Mouse (Mus musculus) cerebellum, adult 2 months (tissue): ENCODE data around the gene Rpp40. TPM values are rescaled to one million over a fixed set of nuclear protein-coding genes. Genes with fewer than 3 reads are reported as not detected.

Experiments
- DNase-seq, 2 experiments: peaks; one replicate each; pipeline ENCODE4 v3.0.0; 2021
- H3K27ac ChIP-seq: fragments of 200-500 bp; 2 replicates; pipeline ENCODE4 v1.5.1; 2012; ENCODE audit warnings: low read length, control low read depth, inconsistent platforms; ENCODE audit not compliant: insufficient read depth
- H3K27me3 ChIP-seq: fragments of 200-500 bp; 2 replicates; pipeline ENCODE4 v1.6.1; 2012; ENCODE audit warnings: inconsistent platforms, mild to moderate bottlenecking, low read length, moderate library complexity; ENCODE audit not compliant: control insufficient read depth, insufficient read depth
- H3K4me1 ChIP-seq: fragments of 200-500 bp; 2 replicates; pipeline ENCODE4 v1.6.1; 2011; ENCODE audit warnings: low read length; ENCODE audit not compliant: control insufficient read depth, insufficient read depth
- H3K4me3 ChIP-seq: fragments of 200-500 bp; replicated peaks from 2 replicates; pipeline ENCODE3; 2011; ENCODE audit warnings: mild to moderate bottlenecking, low read depth, low read length, control low read depth; ENCODE audit not compliant: insufficient read depth
- CTCF ChIP-seq: fragments of 200-500 bp; IDR thresholded peaks from 2 replicates; pipeline ENCODE4 v1.5.1; 2011; ENCODE audit warnings: low read depth, mild to moderate bottlenecking, control low read depth, low read length, moderate library complexity, borderline replicate concordance; ENCODE audit not compliant: insufficient read depth
- POLR2A ChIP-seq: fragments of 200-500 bp; IDR thresholded peaks from 2 replicates; pipeline ENCODE4 v1.6.1; 2011; ENCODE audit warnings: low read length, control low read depth, borderline replicate concordance; ENCODE audit not compliant: insufficient read depth
- WGBS: fragments of 180-500 bp; shearing (Covaris S2); methylation state at CpG from one replicate; pipeline ENCODE4 v1.1.7; 2018; 5-methylcytosine and 5-hydroxymethylcytosine counted together
- polyA plus RNA-seq: library from polyadenylated mRNA; depleted of rRNA; stranded (reverse); fragments of >200 nt; gene quantifications from 2 replicates; pipeline ENCODE4 v1.2.3, GENCODE M21; 2012

Gene Rpp40
- polyA plus RNA-seq, 1 experiment = 3.5 TPM

GRCm38 (mm10) chr13:35875396-35875795 is 30.8 kb downstream of the Rpp40 start:
- no peak for DNase-seq
- Histone ChIP-seq H3K4me3 (no peak overlapping the region), H3K4me1 (no peaks in the 10 kb centered on the region; the same call in 1 of the 2 replicates), H3K27ac (no peak overlapping the region), H3K27me3 (no peaks in the 10 kb centered on the region)
- TF ChIP-seq POLR2A = no peak
- 95% methylated on average over 5 of the region's 5 CpGs for WGBS

DNA sequence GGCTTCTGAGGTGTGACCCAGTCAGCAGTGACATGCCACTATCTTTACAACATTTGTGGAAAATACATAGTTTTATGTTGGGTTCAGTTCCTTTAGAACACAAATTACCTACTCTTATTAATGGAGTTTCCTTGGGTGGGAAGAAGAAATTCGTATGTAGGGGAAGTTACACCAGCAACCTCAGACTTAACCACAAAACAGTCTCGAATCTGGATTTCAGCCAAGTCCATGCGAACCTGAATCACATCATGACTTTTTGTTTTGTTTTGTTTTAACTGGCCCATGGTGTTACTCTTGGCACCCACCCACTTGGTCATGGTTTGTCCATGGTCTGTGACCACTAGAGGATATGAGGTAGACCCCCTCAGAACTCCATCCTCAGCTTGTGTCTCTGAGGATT is 35.1 kb downstream of the Rpp40 start:
- WGBS = 67% methylated on average over 3 of the region's 3 CpGs
- Histone ChIP-seq H3K27ac (no peak overlapping the region), H3K4me1 (no peaks in the 10 kb centered on the region; the same call in 1 of the 2 replicates), H3K4me3 (no peak overlapping the region), H3K27me3 (no peaks in the 10 kb centered on the region)
- no peak for TF ChIP-seq POLR2A
- DNase-seq = no peak

GRCm38 (mm10) chr13:35870659-35871058 is 35.5 kb downstream of the Rpp40 start:
- TF ChIP-seq CTCF = no peak
- TF ChIP-seq POLR2A = no peak
- no peak overlapping the region for H3K27ac ChIP-seq
- 81% methylated on average over 8 of the region's 8 CpGs for WGBS
- H3K4me3 ChIP-seq = no peak overlapping the region
- no peaks in the 10 kb centered on the region; the same call in 1 of the 2 replicates for H3K4me1 ChIP-seq
- no peak for DNase-seq
- H3K27me3 ChIP-seq = no peaks in the 10 kb centered on the region

GRCm38 (mm10) chr13:35860916-35861315 is 45.2 kb downstream of the Rpp40 start:
- no peaks in the 10 kb centered on the region; the same call in 1 of the 2 replicates for H3K4me1 ChIP-seq
- H3K27me3 ChIP-seq = no peaks in the 10 kb centered on the region
- peak; percentile 50 to 69 for DNase-seq
- no peak overlapping the region for H3K27ac ChIP-seq
- no peak overlapping the region for H3K4me3 ChIP-seq
- TF ChIP-seq CTCF = no peak
- no peak for TF ChIP-seq POLR2A
- 12% methylated on average over 8 of the region's 8 CpGs for WGBS

GRCm38 (mm10) chr13:35857486-35857885 is 48.7 kb downstream of the Rpp40 start:
- Histone ChIP-seq H3K27ac (no peak overlapping the region), H3K27me3 (no peaks in the 10 kb centered on the region), H3K4me1 (no peaks in the 10 kb centered on the region; the same call in 1 of the 2 replicates), H3K4me3 (no peak overlapping the region)
- 79% methylated on average over 7 of the region's 7 CpGs for WGBS
- DNase-seq = no peak
- no peak for TF ChIP-seq CTCF
- TF ChIP-seq POLR2A = no peak

DNA sequence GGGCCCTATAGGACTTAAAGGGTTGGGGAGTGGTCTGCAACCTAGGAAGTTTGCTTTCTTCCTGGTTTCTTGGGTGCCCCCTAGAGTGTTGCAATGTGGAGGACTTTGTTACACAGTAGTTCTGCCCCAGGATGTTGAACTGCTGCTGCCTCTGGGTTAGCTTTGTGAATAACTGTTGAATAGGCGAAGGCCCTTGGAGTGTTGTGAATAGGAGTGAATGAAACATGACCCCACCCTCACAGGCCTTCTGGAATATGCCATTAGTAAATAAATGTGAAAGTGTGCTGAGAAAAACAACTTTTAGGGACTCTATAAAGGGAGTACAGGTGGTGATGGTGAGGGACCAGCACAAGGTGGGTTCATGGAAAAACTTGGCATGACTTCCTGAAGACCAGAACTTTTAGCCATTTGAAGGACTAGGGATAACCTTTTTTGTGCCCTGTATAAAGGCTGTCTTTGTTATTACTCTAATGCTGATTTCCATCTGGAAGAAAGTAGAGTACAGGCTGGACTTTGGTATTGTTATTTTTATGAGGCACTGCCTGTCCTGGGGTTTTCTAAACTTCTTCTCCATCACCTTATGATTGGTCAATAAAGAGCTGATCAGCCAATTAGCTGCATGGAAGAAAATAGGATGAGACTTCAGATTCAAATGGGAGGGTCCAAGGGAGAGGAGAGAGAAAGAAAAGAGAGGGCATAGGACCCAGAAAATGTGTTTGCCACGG is 53.1 kb downstream of the Rpp40 start:
- 100% methylated on average over 2 of the region's 2 CpGs for WGBS

GRCm38 (mm10) chr13:35851581-35851980 is 54.6 kb downstream of the Rpp40 start:
- TF ChIP-seq POLR2A (no peak), CTCF (no peak)
- Histone ChIP-seq H3K4me1 (peaks cover 19% of the 10 kb centered on the region), H3K27me3 (no peaks in the 10 kb centered on the region), H3K4me3 (no peak overlapping the region), H3K27ac (no peak overlapping the region)
- peak; percentile 35 to 57 for DNase-seq
- WGBS = 41% methylated on average over 6 of the region's 6 CpGs

More for the DNA sequence above, 53.1 kb downstream of the Rpp40 start:
- no peak overlapping the region for H3K4me3 ChIP-seq
- DNase-seq = no peak
- no peak overlapping the region for H3K27ac ChIP-seq
- H3K4me1 ChIP-seq = peaks cover 13% of the 10 kb centered on the region
- no peaks in the 10 kb centered on the region for H3K27me3 ChIP-seq
- TF ChIP-seq CTCF (no peak), POLR2A (no peak)

DNA sequence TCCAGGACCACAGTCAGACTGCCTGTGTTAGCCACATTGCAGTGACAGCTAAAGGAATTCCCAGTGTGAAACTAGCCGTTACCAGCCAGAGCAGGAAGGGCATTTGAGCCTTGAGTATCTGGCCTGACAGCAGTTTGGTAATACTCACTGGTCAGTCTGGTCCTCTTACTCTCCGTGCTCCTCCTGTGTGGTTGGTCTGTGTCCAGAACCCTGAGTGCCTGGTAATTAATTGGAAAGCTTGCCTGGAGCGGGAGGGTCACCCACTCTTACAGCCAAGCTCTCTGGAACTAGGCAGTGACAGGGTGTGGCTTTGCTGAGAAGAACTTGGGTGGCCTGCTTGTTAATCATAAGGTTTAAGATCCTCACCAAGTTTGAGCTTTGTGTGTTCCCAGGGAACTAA is 57.5 kb downstream of the Rpp40 start:
- TF ChIP-seq POLR2A = no peak
- no peak for TF ChIP-seq CTCF

More for the DNA sequence above, 57.5 kb downstream of the Rpp40 start:
- 5% methylated on average over 3 of the region's 3 CpGs for WGBS
- Histone ChIP-seq H3K27ac (no peak overlapping the region), H3K4me1 (peaks cover 19% of the 10 kb centered on the region), H3K27me3 (no peaks in the 10 kb centered on the region), H3K4me3 (no peak overlapping the region)
- DNase-seq = peak; percentile 47 to 74
